Mouse (Mus musculus): ENCODE results near the gene F2rl1. TPM values are rescaled to one million over a fixed set of nuclear protein-coding genes. Genes with fewer than 3 reads are reported as not detected.

Gene F2rl1
- polyA plus RNA-seq, 1 experiment from 2014 or later: 1.8 TPM

DNA sequence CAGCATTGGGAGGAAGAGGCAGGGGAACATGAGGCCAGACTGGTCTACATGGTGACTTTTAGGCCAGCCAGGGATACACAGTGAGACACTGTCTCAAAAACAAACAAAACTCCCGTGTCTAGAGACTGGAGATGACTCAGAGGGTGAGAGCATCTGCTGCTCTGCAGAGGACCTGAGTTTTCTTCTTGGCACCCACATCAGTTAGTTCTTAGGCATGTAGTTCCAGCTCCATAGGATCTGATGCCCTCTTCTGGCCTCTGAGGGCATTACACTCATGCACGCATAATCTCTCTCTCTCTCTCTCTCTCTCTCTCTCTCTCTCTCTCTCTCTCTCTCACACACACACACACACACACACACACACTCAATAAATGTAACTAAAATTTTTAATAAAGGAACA lies 54.1 kb downstream of the F2rl1 start:
- DNase-seq (ENCODE audit: low spot score): peak; percentile 11

Other genes with a start within 250 kb of the F2rl1 start
- 31.6 and 32.4 TPM in 2 replicates for gene Zbed3, start 201.6 kb downstream of the F2rl1 start, polyA plus RNA-seq (2015; fragmentation: Nextera tagmentation; extraction: Ambion mirVana)
- gene Aggf1, start 149.9 kb downstream of the F2rl1 start, polyA plus RNA-seq (2015; fragmentation: Nextera tagmentation; extraction: Ambion mirVana): 36.3 and 36.8 TPM in 2 replicates
- gene Crhbp, start 80.3 kb downstream of the F2rl1 start, polyA plus RNA-seq (2015; fragmentation: Nextera tagmentation; extraction: Ambion mirVana): 3.6 and 4.2 TPM in 2 replicates
- gene S100z, start 46.5 kb downstream of the F2rl1 start, polyA plus RNA-seq (2015; fragmentation: Nextera tagmentation; extraction: Ambion mirVana): 0.89 and 1.4 TPM in 2 replicates
- 24.9 and 27.2 TPM in 2 replicates for gene F2r, start 93.3 kb upstream of the F2rl1 start, polyA plus RNA-seq (2015; fragmentation: Nextera tagmentation; extraction: Ambion mirVana)
- gene F2rl2, start 171.6 kb upstream of the F2rl1 start, polyA plus RNA-seq (2015; fragmentation: Nextera tagmentation; extraction: Ambion mirVana): 0.56 and 0.76 TPM in 2 replicates